Mouse (Mus musculus): ENCODE measurements around the gene Klhl12.
A peak's percentile ranks its signal among the peaks of the same experiment; 100 is the strongest.
"Not testable (repeated sequence)": the region's sequence is repeated elsewhere in the genome, so short reads cannot be mapped to it uniquely, and the experiment has no call there.

Gene Klhl12

DNA sequence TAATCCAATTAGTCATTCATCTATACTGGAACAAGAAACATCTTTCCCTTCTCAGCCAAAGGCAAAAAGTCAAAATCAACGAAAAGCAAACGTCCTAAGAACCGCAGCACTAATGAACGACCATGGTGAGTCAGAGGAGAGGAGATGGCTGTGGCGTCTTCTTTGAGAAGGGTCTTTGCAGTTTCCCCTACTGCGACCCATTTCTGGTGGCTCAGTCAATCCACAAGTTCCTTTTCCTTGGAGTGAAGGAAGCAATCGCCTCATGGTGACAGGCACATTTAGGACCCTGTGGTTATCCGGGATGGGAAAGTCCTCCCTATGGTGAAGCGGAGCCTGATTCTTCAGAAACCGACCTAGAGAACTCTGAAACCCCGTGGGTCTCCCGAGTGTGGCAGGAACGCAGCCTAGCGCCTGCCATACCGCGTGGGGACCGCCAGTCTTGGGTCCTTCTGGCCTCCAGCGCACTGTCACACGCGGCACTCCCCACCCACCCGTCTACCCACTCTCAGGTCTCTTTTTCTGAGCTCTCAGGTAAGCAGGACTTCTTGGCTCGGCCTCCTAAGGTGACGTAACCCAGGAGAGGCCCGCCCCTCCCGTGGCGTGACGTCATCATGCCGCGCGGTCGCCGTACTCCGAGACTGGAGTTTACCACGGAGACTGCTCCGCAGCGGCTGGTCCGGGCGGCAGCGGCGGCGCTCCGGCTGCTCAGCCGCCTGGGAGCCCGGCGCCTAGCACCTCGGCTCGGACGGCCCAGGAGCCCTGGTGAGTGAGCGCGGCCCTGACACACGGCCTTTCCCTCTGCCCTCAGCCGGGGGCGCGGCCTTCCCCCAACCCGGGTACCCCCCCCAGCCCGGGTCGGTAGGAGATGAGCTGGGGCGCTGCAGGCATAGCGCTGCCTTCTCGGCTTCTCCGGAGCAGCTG is at the start of gene Klhl12:
Gene Klhl12, plus strand, starts transcription at position 628 of the 921 bp plus-strand sequence.
- DNase-seq (ENCODE audit: low spot score), result peak; percentile 90

DNA sequence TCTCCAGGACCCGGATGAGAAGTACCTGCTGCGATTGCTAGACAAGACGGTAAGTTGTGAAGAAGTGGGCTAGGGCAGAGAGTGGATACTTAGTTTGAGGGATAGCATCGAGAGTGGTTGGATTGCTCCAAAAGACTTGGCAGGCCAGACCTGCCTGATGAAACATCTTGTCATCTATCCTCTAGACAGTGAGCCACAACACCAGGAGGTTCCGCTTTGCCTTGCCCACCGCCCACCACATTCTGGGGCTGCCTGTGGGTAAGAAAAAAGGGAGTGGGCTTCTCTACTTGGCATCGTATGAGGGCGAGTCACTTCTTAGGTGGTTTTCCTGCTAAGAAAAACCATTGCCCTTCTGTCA is 48.9 kb upstream of the Klhl12 start:
- DNase-seq (ENCODE audit: low spot score), result no peak

DNA sequence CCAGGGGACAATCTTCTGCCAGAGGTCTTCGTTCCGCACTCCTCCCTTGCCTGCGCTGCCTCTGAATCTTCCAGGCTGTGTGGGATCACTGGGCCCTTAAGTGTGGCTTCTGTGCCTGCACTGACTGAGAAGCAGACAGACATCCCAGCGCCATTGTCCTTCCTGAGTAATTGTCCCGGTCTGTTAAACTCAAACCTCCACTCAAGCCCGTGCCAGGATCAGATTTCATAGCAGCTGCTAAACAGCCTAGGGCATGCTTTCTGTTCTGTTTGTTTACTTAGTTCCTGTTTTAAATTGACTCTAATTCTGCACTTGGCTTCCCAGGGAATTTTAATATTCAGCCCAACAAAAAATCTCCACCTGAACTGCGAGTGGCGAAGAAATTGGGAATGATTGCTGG is 47.3 kb upstream of the Klhl12 start:
- no peak for DNase-seq (ENCODE audit: low spot score)

GRCm38 (mm10) chr1:134411706-134412629 is 43.4 kb upstream of the Klhl12 start:
- DNase-seq (ENCODE audit: low spot score), result no peak

- DNase-seq (ENCODE audit: low spot score), result no peak
These were observed 41.3 kb upstream of the Klhl12 start for GRCm38 (mm10) chr1:134414038-134414437.

DNA sequence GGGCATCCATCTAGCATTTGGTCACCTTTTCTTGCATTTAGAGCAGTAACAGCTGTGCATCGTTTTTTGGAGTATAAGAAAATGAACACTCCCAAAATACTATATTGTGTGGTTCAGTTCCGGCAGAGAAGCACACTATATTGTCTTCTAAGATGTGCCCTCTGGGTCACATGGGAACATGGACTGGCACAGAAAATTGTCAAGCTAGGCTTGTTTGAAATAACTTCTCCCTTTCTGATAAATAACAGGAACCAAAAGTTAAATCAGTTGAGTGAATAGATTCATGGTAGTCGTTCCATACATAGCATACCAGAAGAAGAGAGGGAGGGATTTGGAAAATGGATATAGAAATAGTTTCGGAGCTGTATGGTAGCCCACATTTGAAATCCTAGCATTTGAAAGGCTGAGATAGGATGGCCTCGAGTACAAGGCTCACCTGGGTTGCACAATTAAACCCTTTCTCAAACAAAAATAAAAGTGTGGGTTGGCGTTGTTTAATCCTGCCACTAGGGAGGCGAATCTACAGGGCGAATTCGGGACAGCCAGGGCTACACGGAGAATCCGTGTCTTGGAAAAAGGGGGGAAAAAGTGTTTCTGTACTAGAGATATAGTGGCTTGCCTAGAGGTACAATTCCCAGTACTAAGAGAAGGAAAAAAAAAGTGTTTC is 40.7 kb upstream of the Klhl12 start:
- peak; percentile 5 for DNase-seq (ENCODE audit: low spot score)

GRCm38 (mm10) chr1:134415168-134415831 is 40.0 kb upstream of the Klhl12 start, which contains the start of gene Adipor1:
Adipor1 (plus strand) TSS chr1:134415378.
- DNase-seq (ENCODE audit: low spot score), result peak; percentile 83

GRCm38 (mm10) chr1:134418414-134418975 is 36.8 kb upstream of the Klhl12 start:
- DNase-seq (ENCODE audit: low spot score), result no peak

- no peak for DNase-seq (ENCODE audit: low spot score)
These were observed 36.2 kb upstream of the Klhl12 start for GRCm38 (mm10) chr1:134419176-134419575.

DNA sequence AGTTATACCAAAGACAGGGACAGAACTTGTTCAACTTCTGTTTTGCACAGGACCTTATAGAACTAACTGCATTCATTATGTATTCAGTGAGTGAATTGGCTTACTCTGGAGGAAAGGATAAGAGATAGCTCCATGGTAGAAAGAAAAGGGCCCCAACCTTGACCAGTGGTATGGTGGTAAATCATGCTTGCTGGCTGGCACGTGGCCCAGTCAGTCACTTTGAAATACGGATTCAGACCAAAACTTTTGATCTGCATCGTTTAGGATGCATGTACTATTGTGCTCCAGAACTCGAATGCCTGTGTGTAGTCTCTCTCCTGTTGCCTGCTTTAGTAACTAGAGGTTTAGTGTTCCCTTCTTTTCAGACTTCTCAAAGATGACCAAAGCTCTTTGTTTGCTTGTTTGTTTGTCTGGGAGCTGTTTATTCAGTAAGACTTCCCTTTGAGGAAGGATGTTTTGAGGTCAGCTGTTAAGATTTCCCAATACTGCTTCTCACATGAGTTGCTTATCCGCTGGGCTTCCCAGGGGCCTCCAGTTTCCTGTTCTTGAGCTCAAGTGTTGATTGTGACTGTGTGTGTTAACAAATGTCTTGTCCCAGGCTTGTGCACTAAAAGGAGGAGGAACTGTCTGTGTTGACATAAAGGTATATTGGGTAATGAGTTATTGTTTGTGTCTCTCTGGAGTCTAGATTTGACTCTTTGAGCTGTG is 35.4 kb upstream of the Klhl12 start:
- no peak for DNase-seq (ENCODE audit: low spot score)

GRCm38 (mm10) chr1:134423911-134424310 is 31.4 kb upstream of the Klhl12 start:
- DNase-seq (ENCODE audit: low spot score), result no peak

- no peak for DNase-seq (ENCODE audit: low spot score)
These were observed 29.0 kb upstream of the Klhl12 start for GRCm38 (mm10) chr1:134426289-134426688.

GRCm38 (mm10) chr1:134433002-134433401 is 22.3 kb upstream of the Klhl12 start:
- no peak for DNase-seq (ENCODE audit: low spot score)

- no peak for DNase-seq (ENCODE audit: low spot score)
These were observed 21.9 kb upstream of the Klhl12 start for GRCm38 (mm10) chr1:134433473-134433872.

DNA sequence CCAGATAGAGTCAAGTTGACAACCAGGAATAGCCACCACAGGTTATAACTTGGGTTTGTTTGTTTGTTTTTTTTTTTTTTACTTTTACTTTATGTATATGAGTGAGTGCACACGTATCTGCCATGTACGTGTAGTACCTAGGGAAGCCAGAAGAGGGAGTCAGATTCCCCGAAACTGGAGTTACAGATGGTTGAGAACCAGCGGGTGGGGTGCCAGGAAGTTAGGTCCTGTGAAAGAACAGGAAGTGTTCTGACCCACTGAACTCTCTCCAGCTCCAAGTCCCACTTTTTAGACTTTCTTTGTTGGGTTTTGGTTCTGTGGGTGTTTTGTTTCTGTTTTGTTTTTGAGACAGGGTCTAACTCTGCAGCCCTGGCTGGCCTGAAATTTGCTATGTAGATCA is 19.9 kb upstream of the Klhl12 start:
- no peak for DNase-seq (ENCODE audit: low spot score)

- no peak for DNase-seq (ENCODE audit: low spot score)
These were observed 14.9 kb upstream of the Klhl12 start for GRCm38 (mm10) chr1:134440437-134440836.

GRCm38 (mm10) chr1:134441737-134442136 is 13.6 kb upstream of the Klhl12 start:
- DNase-seq (ENCODE audit: low spot score), result not testable (repeated sequence)

DNA sequence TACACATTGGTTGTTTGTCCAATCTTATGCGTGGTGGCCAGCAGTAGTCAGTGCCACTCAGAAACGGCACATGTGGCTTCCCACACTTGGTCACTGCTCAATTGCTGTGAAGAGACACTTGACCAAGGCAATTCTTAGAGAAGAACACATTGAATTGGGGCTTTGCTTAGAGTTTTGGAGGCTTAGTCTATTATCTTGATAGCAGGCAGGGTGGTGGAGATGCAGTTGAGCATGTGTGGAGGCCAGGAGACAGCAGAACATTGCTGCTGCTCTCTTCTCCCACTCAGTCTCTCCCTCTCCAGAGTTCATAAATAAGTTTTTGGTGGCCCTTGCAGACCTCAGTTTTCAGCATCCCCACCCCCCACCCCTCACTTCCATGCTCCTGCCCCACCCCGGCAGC is 12.9 kb upstream of the Klhl12 start:
- DNase-seq (ENCODE audit: low spot score), result no peak

DNA sequence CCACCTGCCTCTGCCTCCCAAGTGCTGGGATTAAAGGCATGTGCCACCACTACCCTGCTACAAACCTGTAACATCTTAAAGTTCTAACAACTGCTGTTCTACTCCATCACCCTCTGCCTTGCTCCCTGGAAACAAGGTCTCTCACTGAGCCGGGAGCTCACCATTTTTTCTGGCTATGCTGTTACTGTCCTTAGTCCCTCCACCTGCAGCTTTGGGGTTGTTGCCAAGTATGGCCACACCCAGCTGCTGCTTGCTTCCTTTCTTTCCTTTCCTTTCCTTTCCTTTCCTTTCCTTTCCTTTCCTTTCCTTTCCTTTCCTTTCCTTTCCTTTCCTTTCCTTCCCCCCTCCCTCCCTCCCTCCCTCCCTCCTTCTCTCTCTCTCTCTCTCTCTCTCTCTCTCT is 12.0 kb upstream of the Klhl12 start:
- not testable (repeated sequence) for DNase-seq (ENCODE audit: low spot score)

DNA sequence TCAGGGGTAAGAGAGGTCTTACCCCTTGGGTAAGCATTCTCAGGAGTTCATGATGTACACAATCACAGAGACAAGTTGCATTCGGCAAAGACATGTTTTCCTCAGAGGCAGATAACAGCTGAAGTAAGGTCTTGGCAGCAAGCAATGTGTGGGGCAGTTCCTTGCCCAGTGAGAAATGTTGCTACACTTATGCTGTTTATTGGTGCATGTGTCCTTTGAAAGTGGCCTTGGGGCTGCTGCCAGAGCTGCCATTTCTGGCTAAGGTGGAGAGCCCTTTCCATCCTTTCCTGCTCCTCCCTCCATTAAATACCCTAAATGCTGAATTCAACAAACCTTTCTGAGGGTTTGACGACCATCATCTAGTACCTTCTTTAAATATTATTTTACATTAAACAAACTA is 9.9 kb upstream of the Klhl12 start:
- DNase-seq (ENCODE audit: low spot score), result no peak

DNA sequence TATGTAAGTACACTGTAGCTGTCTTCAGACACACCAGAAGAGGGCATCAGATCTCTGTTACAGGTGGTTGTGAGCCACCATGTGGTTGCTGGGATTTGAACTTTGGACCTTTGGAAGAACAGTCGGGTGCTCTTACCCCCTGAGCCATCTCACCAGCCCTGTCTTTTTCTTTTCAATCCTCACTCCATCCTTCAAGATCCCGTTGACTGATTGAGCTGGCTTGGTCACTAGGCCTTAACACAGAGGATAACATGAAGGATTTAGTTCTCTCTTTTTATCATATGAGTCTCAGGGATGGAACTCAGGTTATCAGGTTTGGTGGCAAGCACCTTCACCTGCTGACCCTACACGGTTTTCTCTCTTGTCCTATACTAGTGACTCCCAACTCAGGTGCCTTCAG is 6.8 kb upstream of the Klhl12 start:
- DNase-seq (ENCODE audit: low spot score), result not testable (repeated sequence)

All from layer of hippocampus, adult 9-10 months (tissue).